Mouse (Mus musculus) bone marrow macrophage, adult 2 months (primary cell): Measurements from ENCODE around the gene Msi1. TPM values are rescaled to one million over a fixed set of nuclear protein-coding genes. Genes with fewer than 3 reads are reported as not detected.

ENCODE experiments used
- H3K27ac ChIP-seq: 2 replicates; pipeline ENCODE4 v1.5.1; 2012; ENCODE audit warnings: low read depth, low read length; ENCODE audit not compliant: insufficient read depth
- H3K4me1 ChIP-seq: 2 replicates; pipeline ENCODE4 v1.6.1; 2012; ENCODE audit warnings: low read length; ENCODE audit not compliant: control insufficient read depth, insufficient read depth
- H3K4me3 ChIP-seq: 2 replicates; pipeline ENCODE4 v1.5.1; 2012; ENCODE audit warnings: mild to moderate bottlenecking, low read length, moderate library complexity; ENCODE audit not compliant: insufficient read depth
- CTCF ChIP-seq: IDR thresholded peaks from 2 replicates; pipeline ENCODE4 v1.5.1; 2012; ENCODE audit warnings: low read depth, mild to moderate bottlenecking, low read length, moderate library complexity
- POLR2A ChIP-seq: IDR thresholded peaks from 2 replicates; pipeline ENCODE4 v1.6.1; 2012; ENCODE audit warnings: mild to moderate bottlenecking, low read depth, low read length, borderline replicate concordance
- polyA plus RNA-seq: library from polyadenylated mRNA; stranded (reverse); fragments of >200 nt; gene quantifications from 2 replicates; pipeline ENCODE4 v1.2.4, GENCODE M21; 2012; ENCODE audit not compliant: missing spikeins, insufficient read depth, insufficient read length

Msi1 gene
- polyA plus RNA-seq, 1 experiment: not detected

GRCm38 (mm10) chr5:115404241-115404794 is 25.1 kb upstream of the Msi1 start:
- TF ChIP-seq CTCF (no peak), POLR2A (no peak)
- no peaks in the 10 kb centered on the region for H3K4me1 ChIP-seq
- H3K4me3 ChIP-seq: no peak overlapping the region
- no peak overlapping the region for H3K27ac ChIP-seq

- H3K4me3 ChIP-seq: no peak overlapping the region
- TF ChIP-seq POLR2A (no peak), CTCF (no peak)
- no peaks in the 10 kb centered on the region for H3K4me1 ChIP-seq
These were observed 24.2 kb upstream of the Msi1 start for GRCm38 (mm10) chr5:115405205-115405604.

GRCm38 (mm10) chr5:115408110-115408509 is 21.3 kb upstream of the Msi1 start:
- no peaks in the 10 kb centered on the region for H3K4me1 ChIP-seq
- no peak for TF ChIP-seq POLR2A
- TF ChIP-seq CTCF: no peak
- H3K27ac ChIP-seq: no peak overlapping the region
- no peak overlapping the region for H3K4me3 ChIP-seq

More at GRCm38 (mm10) chr5:115405205-115405604, 24.2 kb upstream of the Msi1 start:
- H3K27ac ChIP-seq: no peak overlapping the region

DNA sequence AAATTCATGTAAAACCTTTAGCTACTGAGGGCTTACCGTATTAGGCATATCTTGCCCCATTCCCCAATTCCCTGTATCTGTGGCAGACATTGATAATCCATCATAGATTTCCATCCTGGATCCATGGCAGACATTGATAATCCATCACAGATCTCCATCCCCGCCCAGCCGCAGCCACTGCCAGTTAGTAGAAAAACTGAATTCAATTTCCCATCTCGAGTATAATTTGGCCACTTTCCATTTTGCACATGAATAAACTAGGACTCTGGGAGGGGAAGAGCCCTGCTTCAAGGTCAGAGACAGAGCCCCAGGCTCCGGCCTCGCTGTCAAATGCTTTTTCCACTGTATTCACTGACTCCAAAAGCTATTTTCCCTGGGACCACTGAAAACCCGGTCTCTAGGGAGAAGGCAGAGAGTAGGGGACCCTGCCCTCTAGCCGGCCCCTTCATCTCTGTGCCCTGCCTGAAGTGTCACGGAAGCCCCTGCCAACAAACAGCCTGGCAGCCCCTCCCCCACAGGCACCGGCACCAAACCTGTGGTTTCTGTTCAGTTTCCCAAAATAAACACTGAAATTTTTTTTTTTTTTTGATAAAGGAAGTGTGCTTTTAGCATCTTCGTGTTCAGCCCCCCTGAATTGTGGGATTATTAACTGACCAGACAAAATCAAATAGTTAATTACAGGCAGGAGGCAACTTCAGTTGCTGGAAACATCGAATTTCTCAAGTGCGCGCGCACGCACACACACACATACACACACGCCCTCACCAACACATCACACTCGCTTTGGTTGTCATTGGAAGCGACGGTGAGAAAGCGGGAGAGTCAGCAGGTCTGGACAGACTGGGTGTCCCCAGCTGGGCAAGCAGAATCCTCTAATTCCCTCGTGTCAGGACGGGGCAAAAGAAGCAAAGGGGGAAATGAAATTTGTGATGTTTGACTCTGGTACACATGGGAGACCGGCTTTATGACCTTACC is 14.0 kb upstream of the Msi1 start:
- H3K27ac ChIP-seq: no peak overlapping the region
- H3K4me1 ChIP-seq: no peaks in the 10 kb centered on the region
- TF ChIP-seq POLR2A (no peak), CTCF (no peak)
- no peak overlapping the region for H3K4me3 ChIP-seq

- Histone ChIP-seq H3K4me3 (no peak overlapping the region), H3K27ac (no peak overlapping the region), H3K4me1 (no peaks in the 10 kb centered on the region)
- TF ChIP-seq POLR2A: no peak
- no peak for TF ChIP-seq CTCF
These were observed 504 bp upstream of the Msi1 start for GRCm38 (mm10) chr5:115428831-115429358.

GRCm38 (mm10) chr5:115430187-115430960 is 975 bp downstream of the Msi1 start:
- H3K4me1 ChIP-seq: no peaks in the 10 kb centered on the region
- H3K27ac ChIP-seq: no peak overlapping the region
- TF ChIP-seq POLR2A (no peak), CTCF (no peak)
- no peak overlapping the region for H3K4me3 ChIP-seq

- H3K4me3 ChIP-seq: no peak overlapping the region
- no peaks in the 10 kb centered on the region for H3K4me1 ChIP-seq
- TF ChIP-seq CTCF (no peak), POLR2A (no peak)
- H3K27ac ChIP-seq: no peak overlapping the region
These were observed 1.9 kb downstream of the Msi1 start for GRCm38 (mm10) chr5:115431061-115431897.

- H3K4me1 ChIP-seq: no peaks in the 10 kb centered on the region
- H3K27ac ChIP-seq: no peak overlapping the region
- H3K4me3 ChIP-seq: no peak overlapping the region
- no peak for TF ChIP-seq CTCF
- TF ChIP-seq POLR2A: no peak
These were observed 2.5 kb downstream of the Msi1 start for GRCm38 (mm10) chr5:115431898-115432259.

DNA sequence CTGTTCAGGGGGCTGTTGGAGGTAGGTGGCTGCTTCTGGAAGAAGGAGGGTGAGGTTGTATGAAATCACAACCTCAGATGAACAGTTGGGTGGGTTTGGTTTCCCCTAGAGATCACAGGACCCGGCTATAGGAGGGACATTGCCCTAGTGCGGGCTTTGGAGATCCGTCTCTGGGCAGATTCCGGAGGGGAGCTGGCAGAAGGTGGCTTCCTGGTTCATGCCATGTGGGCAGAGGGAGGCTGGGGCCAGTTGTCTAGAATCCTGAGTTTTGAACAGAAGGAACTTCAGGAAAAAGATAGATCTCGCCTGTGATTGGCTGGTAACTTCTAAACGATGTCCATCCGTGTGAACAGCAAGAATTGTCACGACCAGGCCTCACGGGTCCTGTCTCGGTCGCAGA is 3.0 kb downstream of the Msi1 start:
- TF ChIP-seq POLR2A (no peak), CTCF (no peak)
- Histone ChIP-seq H3K27ac (no peak overlapping the region), H3K4me3 (no peak overlapping the region), H3K4me1 (no peaks in the 10 kb centered on the region)
